Mouse (Mus musculus) induced T-regulatory cell, adult 2 months (primary cell): Measurements from ENCODE around the gene Ddo.

Experiments
- DNase-seq: peaks from one replicate; pipeline ENCODE4 v3.0.0-alpha.2; 2012; ENCODE audit warnings: low read depth

The Ddo gene

DNA sequence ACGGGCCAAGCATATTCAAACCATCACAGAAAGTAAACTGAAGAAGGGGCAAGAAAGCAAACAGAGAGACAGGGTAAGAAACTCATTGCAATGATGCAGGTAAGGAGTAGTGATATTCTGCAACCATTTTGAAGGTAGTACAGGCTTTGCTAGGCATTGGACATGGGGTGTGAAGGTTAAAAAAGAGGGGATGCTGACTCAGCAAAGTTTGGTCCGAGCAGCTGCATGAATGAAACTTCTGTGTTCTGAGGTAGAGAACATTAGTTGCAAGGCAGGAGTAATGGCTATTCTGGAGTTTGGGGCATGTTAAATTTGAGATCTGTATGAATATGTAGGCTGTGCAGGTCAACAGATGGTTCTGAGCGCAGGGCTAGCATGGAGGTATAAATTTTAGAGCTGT, 35.5 kb downstream of the Ddo start:
- no peak for DNase-seq

DNA sequence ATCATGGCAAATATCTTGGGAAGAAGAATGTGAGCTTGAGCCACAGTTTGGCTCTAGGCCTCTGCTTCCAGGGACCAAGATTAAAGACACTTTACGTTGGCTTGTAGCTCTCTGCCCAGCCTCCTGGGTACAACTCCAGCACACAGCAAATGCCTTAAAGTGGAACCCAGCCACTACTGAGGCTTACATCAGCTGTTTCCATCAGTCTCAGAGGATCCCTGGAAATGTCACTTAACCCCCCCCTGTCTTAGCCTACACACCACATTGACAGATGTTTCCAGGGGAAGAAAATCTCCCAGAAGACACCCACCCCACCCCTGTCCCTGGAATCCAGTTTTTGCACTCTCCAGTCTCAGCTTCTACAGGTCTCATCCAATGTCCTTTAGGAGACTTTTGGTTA, 37.1 kb downstream of the Ddo start:
- no peak for DNase-seq

DNA sequence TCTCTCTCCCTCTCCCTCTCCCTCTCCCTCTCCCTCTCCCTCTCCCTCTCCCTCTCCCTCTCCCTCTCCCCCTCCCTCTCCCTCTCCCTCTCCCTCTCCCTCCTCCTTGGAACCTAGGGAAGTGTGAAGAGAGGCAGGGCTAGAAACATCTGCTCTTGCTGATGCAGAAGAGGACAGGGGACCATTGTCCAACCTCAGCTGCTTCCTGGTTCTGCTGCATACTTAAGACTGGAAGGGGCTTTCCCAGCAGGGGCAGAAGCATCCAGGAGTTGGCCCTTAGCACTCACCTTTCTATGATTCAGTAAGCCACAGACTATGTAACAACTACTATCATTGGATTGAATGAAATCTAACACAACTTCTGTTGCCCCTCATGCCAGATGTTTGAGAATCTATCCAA, 38.8 kb downstream of the Ddo start:
- no peak for DNase-seq

DNA sequence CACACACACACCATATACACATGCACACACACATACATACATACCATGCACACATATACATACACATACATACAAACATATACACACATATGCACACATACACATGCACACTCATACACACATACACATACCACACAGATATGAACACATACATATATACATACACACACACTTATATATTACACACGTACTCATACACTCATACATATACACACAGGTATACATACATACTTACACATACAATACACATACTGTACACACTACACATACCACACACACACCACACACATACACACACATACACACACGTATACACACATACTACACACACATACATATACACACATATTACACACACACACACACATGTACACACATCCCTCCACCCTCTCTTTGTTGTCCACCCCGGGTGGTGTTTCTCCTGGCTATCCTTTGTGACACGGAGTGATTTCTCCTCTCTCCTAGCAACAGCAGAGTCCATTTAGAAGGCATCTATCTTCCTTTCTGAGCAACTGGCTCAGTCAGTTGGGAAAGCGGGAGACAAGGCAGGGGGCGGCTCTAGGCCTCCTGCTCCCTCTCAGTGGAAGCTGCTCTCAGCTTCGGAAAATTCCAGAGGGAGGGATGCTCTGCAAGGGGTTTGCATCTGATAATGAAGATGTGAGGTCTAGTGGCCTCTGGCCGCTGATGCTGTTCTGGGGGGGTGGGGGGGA, 42.9 kb downstream of the Ddo start:
- DNase-seq: no peak

DNA sequence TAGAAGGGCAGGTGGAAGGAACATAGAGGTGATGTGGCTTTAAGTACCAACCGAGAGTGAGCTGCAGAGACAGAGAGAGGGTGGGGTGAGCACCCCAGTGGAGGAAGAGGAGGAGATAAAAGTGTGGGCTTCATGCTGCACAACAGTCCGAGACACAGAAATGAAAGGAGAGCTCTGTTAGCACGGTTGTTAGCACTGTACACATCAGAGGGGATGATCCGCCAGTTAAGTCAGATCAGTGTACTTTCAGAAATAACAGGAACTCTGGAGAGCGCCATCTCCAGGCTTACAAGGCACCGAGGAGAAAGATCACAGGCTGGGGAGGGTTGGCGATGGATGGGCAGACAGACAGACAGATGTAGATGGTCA, 43.5 kb downstream of the Ddo start:
- no peak for DNase-seq

DNA sequence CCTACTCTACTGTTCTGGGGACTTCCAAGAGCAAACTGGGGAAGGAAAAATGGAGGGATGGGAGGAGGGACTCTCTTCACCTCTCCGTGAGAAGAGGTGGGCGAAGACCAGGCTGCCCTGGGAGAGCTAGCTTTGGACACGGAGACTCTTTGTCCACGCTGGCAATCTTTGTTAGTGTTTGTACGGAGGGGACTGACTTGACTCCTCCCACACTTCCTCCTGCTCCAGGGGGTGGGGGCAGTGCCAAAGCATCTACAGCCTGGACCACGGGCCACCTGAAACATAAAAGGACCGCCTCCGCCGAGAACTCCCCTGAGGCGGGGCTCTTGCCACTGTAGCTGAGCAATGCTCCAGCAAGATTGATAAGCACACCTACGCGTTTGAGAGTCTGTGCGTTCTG, 44.3 kb downstream of the Ddo start:
- DNase-seq: peak; percentile 6

DNA sequence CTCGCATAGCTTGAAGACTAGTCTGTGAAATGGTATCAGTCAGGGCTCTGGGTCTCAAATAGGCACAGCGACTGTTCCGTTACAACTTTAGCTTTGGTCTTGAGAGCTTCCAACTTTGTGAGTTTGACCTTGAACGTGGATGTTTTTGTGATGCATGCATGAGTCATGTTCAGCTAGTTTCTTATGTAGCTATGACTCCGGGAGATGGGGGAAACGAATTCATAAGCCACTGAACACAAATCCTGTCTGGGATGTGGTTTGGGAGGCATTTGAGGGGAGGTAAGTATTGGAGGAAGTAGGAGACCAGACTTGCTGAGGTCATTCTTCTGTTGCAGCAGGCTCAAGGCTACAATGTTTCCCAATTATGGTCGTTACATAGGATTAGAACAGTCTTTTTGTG, 46.1 kb downstream of the Ddo start:
- DNase-seq: no peak

DNA sequence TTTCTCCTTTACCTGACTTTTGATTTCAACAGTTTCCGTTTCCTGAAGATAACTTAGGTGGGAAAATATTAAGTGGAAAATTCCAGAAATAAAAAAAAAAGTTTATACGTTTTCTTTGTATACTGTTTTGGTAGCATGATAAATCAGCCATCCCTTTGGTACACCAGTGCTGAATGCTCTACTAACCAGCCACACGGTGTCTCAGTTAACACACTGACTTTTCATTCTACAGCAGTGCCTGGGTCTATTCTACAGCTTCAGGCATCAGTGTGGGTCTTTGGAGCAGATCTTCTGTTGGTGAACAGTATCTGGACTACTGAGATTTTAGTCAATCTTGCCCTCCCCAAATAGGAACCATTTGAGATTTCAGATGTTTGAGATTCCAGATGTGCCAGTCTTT, 48.7 kb downstream of the Ddo start:
- DNase-seq: no peak

DNA sequence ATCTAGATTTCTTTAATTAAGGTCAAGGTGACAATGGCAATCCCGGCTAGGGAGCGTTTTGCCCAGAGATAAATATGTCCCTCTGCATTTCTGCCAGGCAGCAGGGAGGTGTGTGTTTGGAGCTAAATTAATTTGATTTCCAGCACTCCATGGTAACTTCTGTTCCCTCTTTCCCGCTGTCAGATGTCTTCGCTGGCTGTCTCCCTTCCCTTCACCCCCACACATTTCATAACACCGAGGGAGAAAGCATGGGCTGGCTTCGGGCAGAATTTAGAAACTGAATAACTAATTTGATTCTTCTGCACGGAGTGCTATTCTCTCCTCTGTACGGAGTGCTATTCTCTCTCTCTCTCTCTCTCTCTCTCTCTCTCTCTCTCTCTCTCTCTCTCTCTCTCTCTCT, 52.7 kb downstream of the Ddo start:
- no peak for DNase-seq

DNA sequence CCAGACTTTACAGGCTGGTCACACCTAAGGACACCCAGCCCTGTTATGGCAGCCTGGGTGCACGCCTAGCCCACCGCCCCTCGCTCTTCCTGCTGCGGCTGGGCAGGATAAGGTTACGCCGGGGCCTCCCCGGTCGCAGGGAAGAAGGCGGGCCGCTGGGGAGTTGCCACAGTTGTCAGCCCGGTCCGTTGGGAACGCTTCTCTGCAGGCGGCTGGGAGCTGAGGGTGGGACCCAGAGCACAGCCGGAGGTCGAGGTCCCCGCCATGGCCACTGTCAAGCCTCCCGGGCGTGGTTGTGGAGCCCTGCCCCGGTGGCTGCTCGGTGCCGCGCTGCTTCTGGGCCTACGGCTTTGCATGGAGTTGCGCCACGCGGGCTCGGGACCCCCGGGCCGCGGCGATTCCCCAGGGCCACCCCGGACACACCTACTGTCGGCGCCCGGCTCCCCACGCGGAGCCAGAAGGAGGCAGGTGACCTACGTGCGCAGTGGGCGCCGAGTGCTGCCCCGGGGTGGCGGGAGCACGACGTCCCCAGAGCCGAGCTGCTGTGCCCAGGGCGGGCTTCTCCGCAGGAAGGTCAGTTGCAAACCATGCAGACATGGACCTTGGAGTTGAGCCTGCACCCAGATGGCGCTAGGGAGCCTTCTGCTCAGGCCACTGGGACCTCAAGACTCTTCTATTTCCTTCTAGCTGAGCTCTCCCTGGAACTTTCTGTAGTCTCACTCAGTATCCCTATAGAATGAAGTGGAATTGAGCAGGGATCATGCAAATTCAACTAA, 53.5 kb downstream of the Ddo start, which contains the start of gene Mettl24:
Gene Mettl24 (plus strand): TSS at position 191 of the 776 bp plus-strand sequence.
- DNase-seq: peak; percentile 18

DNA sequence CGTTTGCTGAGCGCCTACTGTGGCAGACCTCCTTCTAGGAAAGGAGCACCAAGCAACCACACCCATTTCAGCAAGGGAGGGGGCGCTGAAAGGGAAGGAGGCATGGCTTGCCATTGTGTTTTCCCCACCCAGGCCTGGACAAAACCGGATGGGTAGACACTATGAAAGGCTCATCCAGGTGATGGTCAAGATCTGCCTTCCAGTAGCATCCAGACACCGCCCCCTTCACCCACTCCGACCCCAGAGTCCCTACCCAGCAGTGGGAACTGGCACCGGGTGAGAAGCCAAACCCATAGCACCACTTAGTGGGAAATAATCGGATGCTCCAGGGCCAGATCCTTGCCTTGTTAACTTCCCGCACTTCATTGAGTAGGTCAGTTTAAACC, 54.0 kb downstream of the Ddo start:
- DNase-seq: no peak

DNA sequence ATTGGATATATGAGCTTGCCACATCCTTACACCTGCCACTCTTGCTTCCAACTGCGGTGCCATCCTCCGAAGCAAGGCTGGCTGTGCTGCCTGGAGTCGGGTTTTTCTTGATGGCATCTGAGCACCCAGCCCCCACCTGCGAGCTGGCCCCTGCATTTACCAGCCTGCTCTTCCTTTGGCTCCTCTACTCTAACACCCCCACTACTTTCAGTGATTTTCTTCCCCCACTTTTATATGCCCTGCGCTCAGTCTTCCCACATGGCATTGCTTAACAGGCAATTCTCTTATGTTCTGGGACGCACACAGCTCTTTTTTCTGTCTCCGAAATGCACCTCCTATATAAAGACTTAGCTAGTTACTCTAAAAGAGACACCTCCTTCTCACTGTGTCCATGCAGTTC, 54.5 kb downstream of the Ddo start:
- DNase-seq: no peak

DNA sequence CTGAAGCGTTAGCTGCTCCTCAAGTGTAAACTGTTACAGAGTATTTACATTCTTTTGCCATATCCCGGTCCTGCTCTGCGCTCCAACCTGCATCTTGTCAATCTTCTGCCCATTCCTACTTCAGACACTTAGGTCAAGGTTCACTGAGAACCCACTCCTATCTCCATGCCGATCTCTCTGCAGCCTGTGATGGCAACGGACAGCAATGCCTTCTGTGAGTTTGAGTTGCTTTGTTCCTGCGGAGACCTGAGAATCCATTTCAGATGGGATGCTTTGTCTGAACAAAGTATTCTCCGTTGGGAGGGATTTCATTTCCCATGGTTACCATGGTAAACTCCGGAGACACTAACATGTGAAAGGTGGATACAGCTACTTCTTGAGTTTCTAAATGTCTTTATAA, 55.8 kb downstream of the Ddo start:
- DNase-seq: no peak

DNA sequence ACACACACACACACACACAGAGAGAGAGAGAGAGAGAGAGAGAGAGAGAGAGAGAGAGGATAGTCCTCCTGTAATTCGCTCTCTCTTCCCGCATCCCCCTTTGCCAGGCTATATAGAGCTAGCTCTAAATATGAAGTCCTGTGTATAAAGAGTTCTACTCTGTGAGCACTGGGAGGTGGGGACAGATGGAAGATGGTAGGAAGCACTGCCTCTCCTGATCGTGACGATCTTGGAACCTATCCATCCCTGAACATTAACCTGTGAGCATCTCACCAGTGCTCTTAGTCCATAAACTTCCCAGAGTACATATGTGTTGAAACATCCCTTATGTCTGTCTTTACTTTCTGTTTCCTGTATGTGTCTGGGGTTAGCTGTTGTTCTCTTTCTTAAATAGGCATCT, 57.2 kb downstream of the Ddo start:
- no peak for DNase-seq

DNA sequence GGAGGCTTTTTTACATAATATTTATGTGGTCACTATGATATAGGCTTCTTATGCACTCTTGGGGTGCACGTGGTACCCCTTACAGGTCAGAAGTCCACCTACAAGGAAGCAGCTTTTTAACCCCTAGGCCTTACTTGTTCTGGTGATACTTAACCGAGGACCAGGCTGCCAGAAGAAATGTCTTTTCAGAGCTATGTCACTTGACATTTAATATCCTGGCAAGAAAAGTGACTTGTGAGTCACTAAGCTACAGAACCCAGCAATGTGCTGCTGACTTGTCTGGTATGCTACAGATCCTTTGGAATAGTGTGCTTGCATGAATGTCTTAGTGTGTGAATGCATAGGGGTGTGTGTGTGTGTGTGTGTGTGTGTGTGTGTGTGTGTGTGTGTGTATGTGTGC, 57.6 kb downstream of the Ddo start:
- DNase-seq: no peak

DNA sequence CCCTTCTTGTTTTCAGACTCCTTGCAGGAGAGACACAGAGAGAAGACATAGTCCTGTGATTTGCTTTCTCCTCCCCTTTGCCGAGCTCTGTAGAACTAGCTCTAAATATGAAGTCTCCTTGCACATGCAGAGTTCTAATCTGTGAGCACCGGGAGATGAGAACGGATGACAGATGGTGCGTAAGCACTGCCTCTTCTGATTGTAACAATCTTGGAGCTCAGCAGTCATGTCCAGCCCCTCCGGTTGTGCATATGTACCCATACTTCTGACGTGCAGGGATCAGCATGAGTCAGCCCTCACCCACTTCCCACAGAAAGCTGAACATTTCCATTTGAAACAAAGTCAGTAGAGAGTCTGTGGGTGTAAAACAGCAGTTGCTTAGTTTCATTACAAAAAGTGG, 58.5 kb downstream of the Ddo start:
- no peak for DNase-seq

DNA sequence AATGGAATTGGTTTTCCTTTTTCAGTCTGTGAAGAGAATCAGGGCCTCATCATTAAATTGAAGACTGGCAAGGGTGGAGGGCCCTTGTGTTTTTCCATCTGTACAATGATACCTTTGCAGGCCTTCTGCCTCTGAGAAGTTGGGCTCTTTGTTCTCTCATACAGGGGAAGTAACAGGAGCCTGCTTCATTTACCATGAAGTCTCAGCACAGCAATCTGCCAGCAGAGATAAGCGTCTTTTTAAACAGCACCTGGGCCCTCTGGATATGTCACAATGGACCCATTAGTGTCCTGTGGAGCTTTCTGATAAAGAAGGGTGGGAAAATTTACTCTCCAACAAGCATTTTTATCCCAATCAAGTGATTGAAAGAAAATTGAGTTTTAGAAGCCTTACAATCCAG, 59.1 kb downstream of the Ddo start:
- DNase-seq: no peak

DNA sequence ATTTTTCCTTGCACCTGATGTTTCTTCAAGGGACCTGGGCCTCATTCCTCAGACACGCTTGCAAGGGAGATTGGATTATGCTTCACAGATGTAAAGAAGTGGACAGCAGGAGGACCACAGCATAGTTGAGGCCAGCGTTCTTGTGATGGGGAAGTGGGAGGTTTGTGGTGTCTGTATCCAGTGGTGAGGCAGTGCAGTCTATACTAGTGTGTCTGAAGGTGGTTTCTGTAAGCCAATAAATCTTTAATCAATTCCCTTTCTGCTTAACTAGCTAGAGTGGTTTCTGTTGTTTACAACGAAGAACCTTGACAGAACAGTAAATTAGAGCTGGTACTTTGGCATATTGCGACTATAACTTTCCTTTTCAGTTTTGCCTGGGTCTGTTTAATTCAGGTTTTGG, 68.8 kb downstream of the Ddo start:
- no peak for DNase-seq

DNA sequence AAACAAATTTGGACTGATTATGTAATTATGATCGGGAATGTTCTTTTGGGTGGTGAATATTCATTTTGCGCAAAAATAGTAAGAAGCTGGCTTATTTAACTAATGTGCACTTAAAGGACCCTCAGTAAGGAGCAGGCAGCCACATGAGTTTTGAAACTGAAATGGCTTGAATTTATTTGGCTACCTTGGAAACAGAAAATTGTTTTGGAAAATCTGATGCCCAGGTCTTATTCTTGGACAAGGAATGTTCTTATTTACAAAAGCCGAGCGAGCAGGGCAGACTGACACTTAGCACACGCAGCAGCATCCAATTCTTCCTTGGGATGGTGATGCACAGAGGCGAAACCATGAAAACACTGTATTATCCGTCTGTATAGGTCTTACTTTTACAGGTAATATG, 81.3 kb downstream of the Ddo start:
- peak; percentile 7 for DNase-seq

DNA sequence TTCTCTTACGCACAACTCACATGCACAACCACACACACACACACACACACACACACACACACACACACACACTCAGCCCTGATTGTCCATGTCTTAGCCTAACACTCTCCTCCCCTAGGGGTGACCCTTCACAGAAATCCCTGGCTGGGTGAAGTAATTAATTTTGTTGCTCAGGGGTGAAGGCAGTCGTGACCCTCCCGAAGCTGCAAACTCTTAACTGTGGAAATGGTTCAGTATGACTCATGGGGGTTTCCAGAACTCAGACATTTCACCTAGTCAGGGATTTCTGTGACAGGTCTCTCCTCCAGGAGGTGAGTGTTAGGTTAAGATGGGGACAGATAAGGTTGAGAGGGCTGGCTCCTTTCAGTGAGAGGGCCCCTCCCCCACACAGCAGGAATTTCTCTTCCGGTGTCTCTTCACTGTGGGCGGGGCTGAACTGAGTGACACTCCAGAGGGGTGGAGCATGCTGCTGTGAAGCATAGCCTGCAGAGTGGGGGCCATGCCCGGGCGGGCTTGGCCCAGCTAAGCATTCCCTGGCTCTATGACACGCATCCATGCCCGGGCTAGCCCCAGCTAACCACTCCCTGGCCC, 83.3 kb downstream of the Ddo start:
- DNase-seq: peak; percentile 84

DNA sequence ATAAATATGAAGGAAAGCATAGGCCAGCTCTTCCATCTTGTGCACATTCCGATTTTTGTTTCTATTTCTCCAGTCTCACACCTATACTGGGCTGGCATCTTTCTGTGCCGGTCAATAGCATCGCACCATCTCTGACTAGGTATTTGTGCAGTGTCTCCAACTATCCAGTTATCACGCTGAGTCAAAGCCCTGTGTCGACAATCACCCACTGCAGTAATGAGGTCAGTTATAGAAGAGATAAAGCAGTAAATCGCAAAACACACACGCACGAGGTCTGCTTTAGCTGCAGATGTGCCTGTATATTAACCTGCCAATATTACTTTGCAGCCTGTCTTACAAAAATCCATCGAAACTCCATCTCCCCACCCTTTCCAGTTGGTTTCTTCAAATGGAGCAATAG, 84.0 kb downstream of the Ddo start:
- DNase-seq: no peak

DNA sequence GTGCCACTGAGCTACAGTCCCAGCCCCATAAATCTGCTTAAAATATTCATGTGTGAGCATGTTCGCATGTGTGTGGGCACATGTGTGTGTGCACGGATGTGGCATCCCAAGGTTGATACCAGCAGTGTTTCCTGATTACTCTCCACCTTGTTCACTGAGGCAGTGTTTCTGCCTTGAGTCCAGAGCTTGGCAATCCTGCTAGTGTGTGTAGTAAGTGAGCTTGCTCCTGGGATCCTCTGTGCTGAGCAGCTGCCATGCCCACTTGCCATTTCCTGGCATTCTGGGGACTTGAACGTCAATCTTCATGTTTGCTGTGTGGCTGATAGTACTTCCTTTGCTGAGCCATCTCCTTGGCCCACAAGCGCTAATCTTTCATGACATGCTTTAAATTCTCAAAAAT, 85.3 kb downstream of the Ddo start:
- DNase-seq: no peak

DNA sequence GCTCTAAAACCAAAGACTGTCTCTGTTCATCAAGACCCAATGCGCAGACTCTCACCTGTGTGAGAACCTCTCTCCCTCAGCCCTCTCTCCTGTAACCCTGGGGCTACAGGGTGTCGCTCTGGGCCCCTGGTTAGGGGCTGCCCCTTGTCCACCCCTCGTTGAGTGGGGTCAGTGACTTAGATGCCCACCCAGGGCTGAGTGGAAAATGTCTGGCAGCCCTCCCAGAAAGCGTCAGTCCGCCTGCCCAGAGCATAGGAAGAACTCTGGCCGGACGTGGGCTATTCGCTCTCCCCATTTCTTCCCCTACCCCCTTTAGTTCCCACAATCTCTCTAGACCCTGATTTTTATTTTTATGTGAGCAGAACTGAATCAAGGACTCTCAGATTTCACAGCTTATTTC, 86.5 kb downstream of the Ddo start:
- DNase-seq: no peak

DNA sequence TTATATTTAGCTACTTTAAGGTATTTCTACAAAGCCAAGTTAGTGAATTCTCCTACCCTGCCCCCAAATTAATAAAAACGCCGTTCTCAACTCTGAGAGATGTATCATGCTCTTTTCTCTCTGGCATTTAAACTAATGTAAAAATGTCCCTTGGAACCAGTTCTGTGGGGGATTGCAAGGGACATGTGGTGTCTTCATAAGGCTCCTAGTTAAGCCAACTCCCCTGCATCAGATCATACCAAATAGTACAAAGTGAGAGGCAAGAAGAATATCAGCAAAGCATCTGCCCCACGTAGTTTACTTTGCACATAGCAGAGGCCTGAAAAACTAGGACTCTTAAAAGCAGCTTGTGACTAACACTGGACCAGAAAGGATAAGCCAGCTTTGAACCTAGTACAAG, 86.9 kb downstream of the Ddo start:
- DNase-seq: no peak
